Mouse (Mus musculus): Measurements from ENCODE around the gene Rexo2.

Rexo2 gene

DNA sequence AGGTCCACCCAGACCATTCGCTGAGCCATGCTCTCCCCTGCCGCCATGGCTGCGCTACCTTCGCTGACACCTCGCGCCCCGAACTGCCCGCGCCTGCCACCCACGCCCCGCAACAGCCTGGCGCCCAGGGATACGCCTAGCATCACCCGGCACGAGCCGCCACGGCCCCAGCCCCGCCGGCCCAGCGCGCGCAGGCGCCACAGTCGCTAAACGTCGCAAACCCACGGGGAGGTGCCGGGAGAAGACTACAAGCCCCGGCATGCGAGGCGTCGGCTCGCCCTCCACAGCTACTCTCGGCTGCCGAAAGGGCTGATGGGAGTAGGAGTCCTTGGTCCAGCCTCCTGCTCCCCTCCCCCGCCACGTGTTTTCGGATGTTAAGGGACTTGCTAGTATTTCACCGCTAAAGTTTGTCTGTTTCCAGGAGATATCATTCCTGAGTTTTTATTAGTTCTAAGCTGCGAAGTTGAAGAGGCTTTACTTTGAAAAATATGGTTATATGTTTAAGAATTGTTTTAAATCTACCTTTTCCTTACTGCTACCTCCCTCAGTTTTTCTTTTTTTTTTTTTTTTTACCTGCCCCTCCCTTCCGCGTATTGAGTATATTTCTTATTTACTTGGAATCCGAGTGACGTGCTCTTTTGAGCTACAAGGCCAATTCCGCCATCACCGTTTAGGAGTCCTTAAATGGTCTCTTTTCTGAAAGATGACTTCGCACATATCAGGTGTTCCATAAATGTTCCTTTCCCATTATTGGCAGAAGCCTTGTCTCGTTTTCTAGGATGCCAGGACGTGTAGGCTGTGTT is at the start of gene Rexo2:
Rexo2 (minus strand) TSS at position 213 of the 803 bp plus-strand sequence.
- peak; percentile 96 to 98 for DNase-seq (ENCODE audit: inconsistent age in 2 of 2, low spot score in 1 of 2)

- DNase-seq (ENCODE audit: inconsistent age in 2 of 2, low spot score in 1 of 2), result no peak
Observed at GRCm38 (mm10) chr9:48526520-48526919, 46.1 kb upstream of the Rexo2 start.

DNA sequence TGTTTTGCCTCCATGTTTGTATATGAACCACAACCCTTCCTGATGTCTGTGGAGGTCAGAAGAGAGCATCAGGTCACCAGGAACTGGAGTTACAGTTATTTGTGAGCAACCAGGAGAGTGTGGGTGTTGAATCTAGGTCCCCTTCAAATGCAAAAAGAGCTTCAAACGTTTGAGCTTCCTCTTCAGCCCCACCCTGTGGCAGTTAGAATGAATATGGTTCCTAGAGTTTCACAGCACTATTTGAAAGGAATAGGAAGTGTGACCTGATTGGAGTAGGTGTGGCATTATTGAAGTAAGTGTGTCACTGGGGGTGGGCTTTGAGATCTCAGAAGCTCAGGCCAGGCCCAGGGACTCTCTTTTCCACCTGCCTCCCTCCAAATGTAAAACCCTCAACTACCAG is 45.1 kb upstream of the Rexo2 start:
- no peak for DNase-seq (ENCODE audit: inconsistent age in 2 of 2, low spot score in 1 of 2)

DNA sequence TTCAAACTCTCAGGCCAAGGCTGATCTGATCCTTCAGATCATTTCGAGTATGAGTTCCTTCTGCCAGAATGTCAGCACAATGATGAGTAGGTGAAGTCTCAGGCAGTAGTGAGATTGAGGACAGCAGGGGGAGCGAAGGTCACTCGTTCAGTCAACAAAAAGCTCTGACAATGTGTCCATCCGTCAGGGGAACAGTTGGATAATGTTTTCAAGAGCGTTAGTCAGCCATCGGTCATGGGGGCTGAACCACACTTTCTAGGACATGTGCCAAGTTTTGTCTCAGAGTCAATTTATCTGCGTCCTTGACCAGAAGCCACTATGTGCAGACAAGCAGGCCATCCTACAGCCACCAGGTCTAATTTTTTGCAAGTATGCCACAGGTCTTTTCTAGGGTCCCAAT is 40.0 kb upstream of the Rexo2 start:
- DNase-seq (ENCODE audit: inconsistent age in 2 of 2, low spot score in 1 of 2), result peak; percentile 67 to 81

GRCm38 (mm10) chr9:48517372-48518130 is 37.1 kb upstream of the Rexo2 start:
- no peak for DNase-seq (ENCODE audit: inconsistent age in 2 of 2, low spot score in 1 of 2)

- no peak for DNase-seq (ENCODE audit: inconsistent age in 2 of 2, low spot score in 1 of 2)
Observed at GRCm38 (mm10) chr9:48516615-48517371, 36.4 kb upstream of the Rexo2 start.

GRCm38 (mm10) chr9:48515332-48515731 is 34.9 kb upstream of the Rexo2 start:
- DNase-seq (ENCODE audit: inconsistent age in 2 of 2, low spot score in 1 of 2), result peak in 1 of 2 experiments; percentile 25

- DNase-seq (ENCODE audit: inconsistent age in 2 of 2, low spot score in 1 of 2), result no peak
Observed at GRCm38 (mm10) chr9:48510134-48510533, 29.7 kb upstream of the Rexo2 start.

GRCm38 (mm10) chr9:48504741-48505365 is 24.4 kb upstream of the Rexo2 start:
- no peak for DNase-seq (ENCODE audit: inconsistent age in 2 of 2, low spot score in 1 of 2)

- DNase-seq (ENCODE audit: inconsistent age in 2 of 2, low spot score in 1 of 2), result no peak
Observed at GRCm38 (mm10) chr9:48503001-48503400, 22.6 kb upstream of the Rexo2 start.

DNA sequence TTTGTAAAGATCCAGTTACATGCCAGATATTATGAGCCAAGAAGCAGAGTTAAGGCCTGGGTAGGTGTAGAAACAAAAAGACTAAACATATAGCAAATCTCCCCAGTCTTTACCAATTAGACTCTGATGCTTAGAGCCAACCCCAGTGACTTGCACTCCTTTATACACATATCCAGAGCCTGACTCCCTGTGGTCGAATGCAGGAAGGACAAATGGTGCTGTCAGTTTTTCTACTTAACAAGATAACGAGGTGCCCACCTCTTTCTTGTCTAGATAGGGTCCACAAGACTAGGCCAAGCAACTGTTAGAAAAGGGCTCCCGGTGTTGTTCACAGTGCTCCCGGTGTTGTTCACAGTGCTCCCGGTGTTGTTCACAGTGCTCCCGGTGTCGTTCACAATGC is 20.8 kb upstream of the Rexo2 start:
- DNase-seq (ENCODE audit: inconsistent age in 2 of 2, low spot score in 1 of 2), result no peak

- no peak for DNase-seq (ENCODE audit: inconsistent age in 2 of 2, low spot score in 1 of 2)
Observed at GRCm38 (mm10) chr9:48495548-48495932, 15.1 kb upstream of the Rexo2 start.

GRCm38 (mm10) chr9:48494817-48495547 is 14.6 kb upstream of the Rexo2 start, which contains the start of the genes Rbm7 and Gm5617:
Gene Rbm7, minus strand, starts transcription at chr9:48495299.
Gene Gm5617, plus strand, starts transcription at chr9:48495442.
- DNase-seq (ENCODE audit: inconsistent age in 2 of 2, low spot score in 1 of 2), result peak; percentile 96 to 98

GRCm38 (mm10) chr9:48481214-48482134 is 1.1 kb upstream of the Rexo2 start:
- DNase-seq (ENCODE audit: inconsistent age in 2 of 2, low spot score in 1 of 2), result peak in 1 of 2 experiments; percentile 78

- peak in 1 of 2 experiments; percentile 78 for DNase-seq (ENCODE audit: inconsistent age in 2 of 2, low spot score in 1 of 2)
Observed at GRCm38 (mm10) chr9:48479838-48480410, 499 bp downstream of the Rexo2 start.

GRCm38 (mm10) chr9:48478808-48479207 is 1.6 kb downstream of the Rexo2 start:
- no peak for DNase-seq (ENCODE audit: inconsistent age in 2 of 2, low spot score in 1 of 2)

DNA sequence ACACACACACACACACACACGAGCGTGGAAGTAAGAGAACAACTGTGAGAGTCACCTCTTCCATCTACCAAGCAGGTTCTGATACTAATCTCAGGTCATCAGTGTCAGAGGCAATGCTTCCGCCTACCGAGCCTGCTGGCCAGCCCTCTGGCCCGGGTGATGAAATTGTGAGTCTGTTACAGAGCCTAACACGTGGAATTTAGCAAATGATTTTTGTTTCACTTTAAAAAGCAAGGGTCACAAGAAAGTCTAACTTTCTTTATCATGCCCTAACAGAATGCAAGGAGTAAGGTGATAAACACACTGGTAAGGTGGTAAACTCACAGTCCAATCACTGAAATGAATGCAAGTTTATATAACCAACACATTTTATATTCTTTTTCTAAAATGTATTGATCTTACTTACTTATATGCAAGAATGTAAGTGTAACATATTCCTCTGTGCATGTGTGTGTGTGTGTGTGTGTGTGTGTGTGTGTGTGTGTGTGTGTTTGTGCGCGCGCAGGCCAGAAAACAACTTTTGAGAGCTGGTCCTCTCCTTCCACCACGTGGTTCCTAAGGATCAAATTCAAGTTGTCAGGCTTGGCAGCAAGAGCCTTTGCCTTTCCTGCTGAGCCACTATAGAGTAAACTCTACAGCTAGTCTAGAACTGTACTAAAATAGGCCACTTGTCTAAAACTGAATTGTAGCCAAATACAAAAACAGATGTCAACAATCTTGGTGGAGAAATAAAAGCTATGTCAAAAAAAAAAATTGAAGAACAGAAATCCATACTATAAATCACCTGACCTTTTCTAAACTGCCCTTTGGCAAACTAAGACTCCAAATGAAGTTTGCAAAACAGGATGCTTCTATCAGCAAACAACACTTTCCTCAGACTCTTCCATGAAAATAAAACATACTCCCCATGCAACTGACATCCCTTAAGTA is 3.9 kb downstream of the Rexo2 start:
- DNase-seq (ENCODE audit: inconsistent age in 2 of 2, low spot score in 1 of 2), result no peak

GRCm38 (mm10) chr9:48474367-48474766 is 6.1 kb downstream of the Rexo2 start:
- DNase-seq (ENCODE audit: inconsistent age in 2 of 2, low spot score in 1 of 2), result no peak
